Mouse (Mus musculus) hindbrain, postnatal 0 days (tissue): ENCODE results near the gene Ap1m1. TPM values are rescaled to one million over a fixed set of nuclear protein-coding genes. Genes with fewer than 3 reads are reported as not detected.

ENCODE experiments used
- ATAC-seq: fragments of 200-750 bp; cut with Nextera tagmentation; 2 replicates; pipeline ENCODE4 v1.8.0; 2017; ENCODE audit warnings: mild to moderate bottlenecking, moderate TSS enrichment, moderate library complexity
- DNase-seq: peaks from one replicate; pipeline ENCODE4 v3.0.0-alpha.2; 2015; ENCODE audit warnings: low spot score
- H3K27ac ChIP-seq: fragments of 300-500 bp; sonication (generic); 2 replicates; pipeline ENCODE4 v1.5.1; 2014; ENCODE audit warnings: mild to moderate bottlenecking
- H3K27me3 ChIP-seq: fragments of 300-500 bp; sonication (generic); 2 replicates; pipeline ENCODE4 v1.6.1; 2014; ENCODE audit warnings: low read length, mixed read lengths; ENCODE audit not compliant: insufficient read depth
- H3K36me3 ChIP-seq: fragments of 300-500 bp; sonication (generic); 2 replicates; pipeline ENCODE4 v1.6.1; 2014; ENCODE audit warnings: low read length, mixed read lengths; ENCODE audit not compliant: insufficient read depth
- H3K4me1 ChIP-seq: fragments of 300-500 bp; sonication (generic); 2 replicates; pipeline ENCODE4 v1.6.1; 2014; ENCODE audit warnings: antibody characterized with exemption, low read length, mixed read lengths; ENCODE audit not compliant: insufficient read depth
- H3K4me2 ChIP-seq: fragments of 300-500 bp; sonication (generic); 2 replicates; pipeline ENCODE4 v1.6.1; 2014; ENCODE audit warnings: low read depth, mild to moderate bottlenecking, low read length, moderate library complexity, mixed read lengths
- H3K4me3 ChIP-seq: fragments of 300-500 bp; sonication (generic); 2 replicates; pipeline ENCODE4 v1.5.1; 2014; ENCODE audit warnings: low read length
- H3K9ac ChIP-seq: fragments of 300-500 bp; sonication (generic); replicated peaks from 2 replicates; pipeline ENCODE4 v1.6.1; 2014; ENCODE audit warnings: mild to moderate bottlenecking, low read length, moderate library complexity, mixed read lengths
- H3K9me3 ChIP-seq: fragments of 300-500 bp; sonication (generic); 2 replicates; pipeline ENCODE4 v1.6.1; 2016; ENCODE audit warnings: low read length, mixed read lengths
- CTCF ChIP-seq: IDR thresholded peaks from 2 replicates; pipeline ENCODE4 v1.5.1; 2016; ENCODE audit warnings: antibody characterized with exemption, control low read depth, low read depth
- WGBS: fragments of 180-500 bp; shearing (Covaris S2); extraction: QIAGEN DNeasy Blood & Tissue Kit; methylation state at CpG from one replicate; pipeline ENCODE4 v1.1.7; 2014; 5-methylcytosine and 5-hydroxymethylcytosine counted together
- polyA plus RNA-seq: library from polyadenylated mRNA; unstranded; fragments of >200 nt; fragmentation: Nextera tagmentation; extraction: Ambion mirVana; gene quantifications from 2 replicates; pipeline ENCODE4 v1.2.1, GENCODE M21; 2015
- total RNA-seq: library from RNA; depleted of rRNA; stranded (reverse); fragments of >200 nt; gene quantifications from 2 replicates; pipeline ENCODE4 v1.2.3, GENCODE M21; 2014

Gene Ap1m1
- total and polyA plus RNA-seq, 2 experiments from 2014 or later = 81.3 to 216 TPM

DNA sequence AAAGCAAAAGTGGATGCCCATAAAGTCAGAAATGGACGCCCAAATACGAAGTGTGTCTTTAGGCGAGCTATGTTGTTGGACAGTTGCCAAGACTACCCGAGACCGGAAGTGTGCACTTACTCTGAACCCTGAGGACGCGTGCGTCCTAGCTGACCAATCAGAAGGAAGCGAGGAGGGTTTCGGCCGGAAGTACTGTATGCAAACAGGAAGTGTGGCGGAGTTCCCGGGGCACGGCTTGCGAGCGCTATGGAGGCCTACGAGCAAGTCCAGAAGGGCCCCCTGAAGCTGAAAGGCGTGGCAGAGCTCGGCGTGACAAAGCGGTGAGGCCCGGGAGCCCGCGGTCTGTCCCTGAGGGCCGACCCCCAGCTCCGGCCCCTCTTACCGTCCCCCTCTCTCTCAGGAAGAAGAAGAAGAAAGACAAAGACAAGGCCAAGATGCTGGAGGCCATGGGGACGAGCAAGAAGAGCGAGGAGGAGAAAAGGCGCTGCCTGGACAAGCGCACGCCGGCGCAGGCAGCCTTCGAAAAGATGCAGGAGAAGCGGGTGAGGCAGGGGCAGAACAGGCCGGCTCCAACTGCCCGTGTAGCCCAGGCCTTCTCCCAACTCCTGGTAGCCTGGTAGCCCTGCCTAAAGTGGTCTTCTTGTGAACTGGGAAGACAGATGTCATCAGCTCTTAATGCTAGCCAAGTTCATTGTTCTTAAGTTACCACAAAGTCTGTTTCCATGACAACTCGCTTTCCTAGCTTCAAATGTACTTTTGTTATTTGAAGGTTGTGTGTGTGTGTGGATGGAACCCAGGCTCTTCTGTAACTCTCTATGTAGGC lies 20.1 kb upstream of the Ap1m1 start, which contains the start of gene Fam32a:
Fam32a (plus strand) TSS at position 190 of the 823 bp plus-strand sequence.
- H3K9ac ChIP-seq = peak within 1 kb of the TSS; percentile 72
- H3K9me3 ChIP-seq = no peaks in the 10 kb centered on the region
- ATAC-seq (peak; percentile 98), DNase-seq (peak; percentile 98)
- H3K27ac ChIP-seq = peak within 1 kb of the TSS; percentile 84
- 16% methylated on average over 39 of the region's 39 CpGs for WGBS
- H3K4me2 ChIP-seq = peak within 1 kb of the TSS; percentile 88
- peaks cover 10% of the 10 kb centered on the region for H3K36me3 ChIP-seq
- peaks cover 7% of the 10 kb centered on the region for H3K4me1 ChIP-seq
- no peak for TF ChIP-seq CTCF
- no peaks in the 10 kb centered on the region for H3K27me3 ChIP-seq
- peak within 1 kb of the TSS; percentile 83 for H3K4me3 ChIP-seq

DNA sequence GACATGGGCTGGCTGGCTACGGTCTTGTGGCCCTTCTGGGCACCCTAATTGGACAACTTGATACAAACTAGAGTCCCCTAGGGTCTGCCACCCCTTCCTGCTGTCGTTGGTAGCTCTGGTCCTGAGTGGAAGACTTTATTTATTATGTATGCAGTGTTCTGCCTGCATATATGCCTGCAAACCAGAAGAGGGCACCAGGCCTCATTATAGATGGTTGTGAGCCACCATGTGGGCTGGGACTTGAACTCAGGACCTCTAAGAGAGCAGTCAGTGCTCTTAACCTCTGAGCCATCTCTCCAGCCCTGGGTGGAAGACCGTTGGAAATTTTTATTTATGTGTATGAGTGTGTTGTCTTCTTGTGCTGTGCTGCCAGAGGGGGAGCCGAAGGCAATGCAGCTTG lies 19.1 kb upstream of the Ap1m1 start:
- H3K4me1 ChIP-seq = peaks cover 7% of the 10 kb centered on the region
- no peak for ATAC-seq
- 82% methylated on average over 4 of the region's 4 CpGs for WGBS
- H3K27ac ChIP-seq = no peak overlapping the region
- peaks cover 10% of the 10 kb centered on the region for H3K36me3 ChIP-seq
- TF ChIP-seq CTCF = peak; percentile 32; the same call in 1 of the 2 replicates
- H3K27me3 ChIP-seq = no peaks in the 10 kb centered on the region
- H3K9me3 ChIP-seq = no peaks in the 10 kb centered on the region
- H3K4me2 ChIP-seq = peak overlapping the region; percentile 88
- peak overlapping the region; percentile 83 for H3K4me3 ChIP-seq
- no peak for DNase-seq
- H3K9ac ChIP-seq = no peak overlapping the region

DNA sequence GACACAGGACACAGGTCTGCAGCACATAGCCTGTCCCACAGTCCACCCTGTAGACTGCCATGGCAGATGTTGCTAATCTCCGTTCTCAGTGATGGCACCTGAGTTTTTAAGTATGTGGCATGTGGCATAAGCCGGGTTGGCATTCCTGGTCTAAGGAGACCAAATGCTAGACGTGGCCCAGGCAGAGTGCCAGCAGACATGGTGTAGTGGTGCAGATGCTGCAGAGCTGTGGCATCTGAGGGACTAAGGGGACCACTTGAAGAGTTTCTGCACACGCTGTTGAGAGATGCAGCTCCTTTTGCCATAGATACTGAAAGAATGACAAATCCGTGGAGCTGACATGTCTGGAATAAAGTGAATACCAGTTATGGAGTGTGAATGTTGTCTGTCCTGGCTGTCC lies 17.2 kb upstream of the Ap1m1 start:
- Histone ChIP-seq H3K4me2 (no peak overlapping the region), H3K9me3 (no peaks in the 10 kb centered on the region), H3K9ac (no peak overlapping the region), H3K4me1 (peaks cover 7% of the 10 kb centered on the region), H3K27ac (no peak overlapping the region), H3K36me3 (peaks cover 10% of the 10 kb centered on the region), H3K27me3 (no peaks in the 10 kb centered on the region), H3K4me3 (no peak overlapping the region)
- no peak for ATAC-seq
- 89% methylated on average over 5 of the region's 5 CpGs for WGBS
- TF ChIP-seq CTCF = no peak
- DNase-seq = no peak

DNA sequence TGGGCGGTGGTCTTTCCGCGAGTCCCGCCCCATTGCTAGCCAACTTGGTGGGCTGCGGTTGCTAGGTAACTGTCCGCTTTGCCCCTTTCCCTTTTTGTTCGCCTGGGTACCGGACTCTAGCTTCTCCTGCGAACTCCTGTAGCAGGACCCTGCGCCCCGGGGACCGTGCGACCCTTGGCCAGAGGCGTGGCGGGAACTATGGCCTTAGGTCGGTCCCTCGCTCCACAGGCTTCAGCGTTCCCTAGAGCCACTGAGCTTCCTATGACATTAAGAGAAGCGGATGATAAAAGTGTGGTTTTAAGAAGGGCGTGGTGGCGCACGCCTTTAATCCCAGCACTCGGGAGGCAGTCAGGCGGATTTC lies 565 bp downstream of the Ap1m1 start:
- DNase-seq (no peak), ATAC-seq (no peak)
- Histone ChIP-seq H3K4me3 (peak overlapping the region; percentile 58), H3K27ac (peak overlapping the region; percentile 84), H3K27me3 (no peaks in the 10 kb centered on the region), H3K36me3 (no peaks in the 10 kb centered on the region), H3K4me1 (peaks cover 11% of the 10 kb centered on the region; the same call in 1 of the 2 replicates), H3K9ac (peak overlapping the region; percentile 59), H3K4me2 (peak overlapping the region; percentile 63), H3K9me3 (no peaks in the 10 kb centered on the region)
- WGBS = 1% methylated on average over 24 of the region's 24 CpGs
- no peak for TF ChIP-seq CTCF

DNA sequence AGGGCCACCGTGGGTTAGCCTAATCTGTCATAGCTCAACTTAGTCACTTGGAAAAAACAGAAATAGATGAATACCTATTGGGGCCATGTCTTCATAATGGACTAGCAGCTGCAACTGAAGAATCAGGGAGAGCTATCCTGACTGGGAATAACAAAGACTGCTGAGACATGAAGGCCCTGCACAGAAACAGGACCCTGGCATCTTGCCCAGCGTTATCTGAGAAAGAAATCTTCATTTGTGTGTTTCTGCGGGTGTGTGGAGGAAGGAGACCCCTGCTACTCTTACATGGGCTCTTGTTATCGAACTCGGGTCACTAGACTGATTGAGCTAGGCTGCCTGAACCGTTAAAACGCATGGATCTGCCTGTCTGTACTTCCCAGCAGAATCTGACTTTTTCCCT lies 1.1 kb downstream of the Ap1m1 start:
- H3K27ac ChIP-seq = 0 out of 2 replicates have a peak overlapping the region, but pooled peaks have one; percentile 84
- H3K9me3 ChIP-seq = no peaks in the 10 kb centered on the region
- H3K4me1 ChIP-seq = peaks cover 11% of the 10 kb centered on the region; the same call in 1 of the 2 replicates
- no peak for TF ChIP-seq CTCF
- 48% methylated on average over 7 of the region's 7 CpGs for WGBS
- H3K9ac ChIP-seq = peak overlapping the region; percentile 59
- no peak for DNase-seq
- no peaks in the 10 kb centered on the region for H3K27me3 ChIP-seq
- peak overlapping the region; percentile 58 for H3K4me3 ChIP-seq
- H3K4me2 ChIP-seq = peak overlapping the region; percentile 63
- no peak for ATAC-seq
- H3K36me3 ChIP-seq = no peaks in the 10 kb centered on the region

DNA sequence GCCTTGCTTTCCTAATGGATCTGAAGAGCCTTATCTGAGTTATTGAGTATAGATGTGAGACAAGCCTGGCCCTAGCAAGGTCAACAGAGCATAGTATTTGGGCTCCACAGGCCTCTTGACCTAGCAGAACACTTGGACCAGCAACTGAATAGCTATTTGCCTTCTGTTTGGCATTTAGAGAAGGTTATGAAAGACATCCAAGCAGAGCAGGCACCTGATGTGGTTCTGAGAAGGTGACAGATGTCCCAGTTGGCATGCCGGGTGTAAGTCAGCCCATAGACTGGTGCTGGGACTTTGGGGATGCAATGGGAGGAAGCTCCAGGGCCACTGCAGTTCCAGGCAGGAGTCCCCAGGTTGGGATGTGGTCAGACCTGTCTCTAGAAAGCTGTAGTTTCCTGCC lies 2.4 kb downstream of the Ap1m1 start:
- Histone ChIP-seq H3K27ac (no peak overlapping the region), H3K9ac (0 out of 2 replicates have a peak overlapping the region, but pooled peaks have one; percentile 28), H3K4me3 (no peak overlapping the region), H3K4me2 (no peak overlapping the region), H3K36me3 (0 out of 2 replicates have a peak, but pooled peaks cover 5% of the 10 kb centered on the region), H3K27me3 (no peaks in the 10 kb centered on the region), H3K4me1 (peaks cover 11% of the 10 kb centered on the region; the same call in 1 of the 2 replicates), H3K9me3 (no peaks in the 10 kb centered on the region)
- ATAC-seq (no peak), DNase-seq (no peak)
- no peak for TF ChIP-seq CTCF
- 91% methylated on average over 1 of the region's 1 CpGs for WGBS

DNA sequence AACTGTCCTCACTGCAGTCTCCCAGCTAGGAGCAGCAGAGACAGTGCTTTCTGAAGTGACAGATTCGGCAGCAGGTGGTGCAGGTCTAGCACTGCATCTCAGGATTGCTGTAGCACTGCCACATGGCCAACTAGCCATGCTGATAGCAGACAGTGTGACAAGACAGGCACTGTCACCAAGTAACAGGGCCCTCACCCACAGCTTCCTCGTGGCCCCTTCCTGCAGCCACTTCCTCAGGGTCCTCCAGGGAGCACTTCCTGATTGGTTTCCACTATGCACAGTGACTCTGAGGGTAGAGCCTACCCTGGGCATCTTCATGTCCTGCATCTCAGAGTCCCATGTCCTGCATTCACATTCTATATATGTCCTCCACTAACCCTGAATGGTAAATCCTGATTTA lies 4.8 kb downstream of the Ap1m1 start:
- Histone ChIP-seq H3K9ac (no peak overlapping the region), H3K4me2 (no peak overlapping the region), H3K36me3 (0 out of 2 replicates have a peak, but pooled peaks cover 5% of the 10 kb centered on the region), H3K4me3 (no peak overlapping the region), H3K4me1 (peaks cover 11% of the 10 kb centered on the region; the same call in 1 of the 2 replicates), H3K27ac (no peak overlapping the region), H3K27me3 (no peaks in the 10 kb centered on the region), H3K9me3 (no peaks in the 10 kb centered on the region)
- TF ChIP-seq CTCF = no peak
- no peak for ATAC-seq
- 57% methylated on average over 2 of the region's 2 CpGs for WGBS
- no peak for DNase-seq
